Mouse (Mus musculus) left cerebral cortex, postnatal 14 days (tissue): ENCODE results near the gene Il20ra. TPM values are rescaled to one million over a fixed set of nuclear protein-coding genes. Genes with fewer than 3 reads are reported as not detected.
A peak's percentile ranks its signal among the peaks of the same experiment; 100 is the strongest.
"Not testable (repeated sequence)": the region's sequence is repeated elsewhere in the genome, so short reads cannot be mapped to it uniquely, and the experiment has no call there.

Experiments
- DNase-seq, 2 experiments: peaks; one replicate each; pipeline ENCODE4 v3.0.0; 2021 to 2022; ENCODE audit warnings: low spot score in 2 of 2, mixed read lengths in 1 of 2
- intact Hi-C: fragments of 180-260 bp; cut with DNase I; formaldehyde crosslinking; loops from one replicate; pipeline ENCODE4 v1.15.1; 2025
- long read RNA-seq, 2 experiments: library from polyadenylated mRNA; stranded (forward); transcript quantifications; one replicate each; pipeline ENCODE4 v2.0.0; 2021
- total RNA-seq, 2 experiments: library from RNA; stranded (reverse); gene quantifications; 2 replicates each; pipeline ENCODE4 v1.2.3; 2021

Il20ra gene
- total RNA-seq = under 1 TPM; 0.32 to 0.33 TPM
- long read RNA-seq, experiment 1 = 0 reads
- long read RNA-seq, experiment 2 = 0 reads

DNA sequence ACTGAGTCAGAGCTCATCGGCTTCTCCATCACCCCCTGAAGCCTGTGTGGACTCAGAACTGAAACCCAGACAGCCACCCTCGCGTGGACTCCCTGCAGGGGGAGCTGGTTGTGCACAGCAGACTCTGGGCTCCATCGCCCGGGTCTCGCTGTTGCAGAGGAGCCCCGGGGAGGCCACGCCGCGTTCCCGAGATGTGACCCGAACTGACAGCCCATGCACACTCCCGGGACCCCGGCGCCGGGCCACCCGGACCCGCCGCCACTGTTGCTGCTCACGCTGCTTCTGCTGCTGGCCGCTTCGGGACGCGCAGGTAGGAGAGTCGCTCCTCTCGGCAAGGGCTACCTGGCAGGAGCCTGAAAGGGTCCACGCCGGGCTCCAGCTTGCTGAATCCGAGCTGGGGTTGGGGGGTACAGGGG, at the start of gene Il20ra:
Il20ra (plus strand) TSS at position 150 of the 416 bp plus-strand sequence.
- intact Hi-C loops = loop anchor here (2.0 to 5.0 kb wide), 2 partner anchors 100 to 180 kb away; no protein-coding TSS in a partner anchor
- peak; percentile 40 to 65 for DNase-seq

DNA sequence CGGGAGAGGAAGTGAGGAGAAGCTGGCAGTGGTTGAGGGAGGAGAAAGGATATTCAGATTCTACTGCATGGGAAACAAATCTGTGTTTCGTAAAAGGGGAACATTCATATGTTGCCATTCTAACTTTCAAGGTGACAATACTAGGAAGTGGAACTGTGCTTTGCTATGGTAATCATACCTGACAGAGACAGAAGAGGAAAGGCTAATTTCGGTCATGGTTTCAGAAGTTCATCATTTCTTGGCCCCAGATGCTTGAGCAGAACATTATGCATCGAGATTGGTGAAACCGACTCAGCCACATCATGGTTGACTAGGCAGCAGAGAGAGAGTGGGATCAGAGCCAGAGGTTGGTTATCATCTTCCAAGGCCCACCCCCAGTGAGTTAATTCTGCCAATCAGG, 43.4 kb upstream of the Il20ra start:
- intact Hi-C loops = no loop called here

DNA sequence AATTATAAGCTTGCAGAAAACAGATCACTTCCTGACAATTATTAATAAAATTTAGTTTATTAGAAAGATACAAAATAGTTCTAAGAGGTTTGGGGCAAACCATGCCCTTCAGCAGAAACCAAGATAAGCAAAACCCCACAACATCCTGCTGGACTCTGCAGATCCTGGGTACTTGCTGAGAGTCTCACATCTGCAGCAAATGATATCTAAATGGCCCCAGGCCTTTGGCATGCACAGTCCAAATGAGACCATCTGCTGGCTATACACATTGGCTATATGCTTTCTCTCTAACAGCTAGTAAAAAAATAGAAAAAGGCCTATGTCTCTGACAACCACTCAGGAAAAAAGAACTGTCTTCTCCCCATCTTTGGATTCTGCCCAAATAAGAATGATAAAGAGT, 40.4 kb upstream of the Il20ra start:
- no peak for DNase-seq
- intact Hi-C loops = no loop called here

More for the DNA sequence above, 43.4 kb upstream of the Il20ra start:
- no peak for DNase-seq

DNA sequence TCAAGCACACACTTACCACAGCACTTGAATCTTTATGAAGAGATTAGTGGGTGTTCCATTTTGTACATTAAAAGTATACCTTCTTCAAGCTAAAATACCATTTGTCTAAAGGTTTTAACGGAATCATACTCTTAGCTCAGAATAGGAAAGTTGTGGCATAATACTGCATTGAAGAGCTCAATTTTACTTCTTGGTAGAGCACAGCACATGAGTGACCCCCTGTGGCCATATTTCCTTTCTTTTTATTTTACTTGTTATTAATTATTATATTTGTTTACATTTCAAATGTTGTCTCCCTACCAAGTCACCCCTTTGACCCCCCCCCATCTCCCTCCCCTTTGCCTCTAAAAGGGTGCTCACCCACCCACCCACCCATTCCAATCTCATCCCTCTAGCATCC, 39.2 kb upstream of the Il20ra start:
- DNase-seq = no peak
- intact Hi-C loops = no loop called here

DNA sequence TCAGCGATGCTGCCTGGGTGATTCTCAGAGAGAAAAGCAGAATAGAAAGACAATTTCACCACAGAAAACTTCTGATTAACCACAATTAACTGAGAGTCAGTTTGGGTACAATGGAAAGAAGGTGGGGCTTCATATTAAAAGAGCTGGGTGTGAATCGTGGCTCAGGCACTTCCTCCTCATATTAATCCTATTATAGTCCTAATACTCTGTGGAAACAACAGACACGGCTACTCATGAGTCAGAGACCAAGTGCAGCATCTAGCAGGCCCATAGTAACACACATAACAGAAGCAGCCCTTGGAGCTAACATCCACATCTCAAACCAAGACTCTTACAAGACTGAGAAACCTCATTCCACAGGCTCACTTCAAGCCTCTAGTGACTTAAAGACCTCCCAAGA, 24.7 kb upstream of the Il20ra start:
- intact Hi-C loops = no loop called here
- DNase-seq = no peak

DNA sequence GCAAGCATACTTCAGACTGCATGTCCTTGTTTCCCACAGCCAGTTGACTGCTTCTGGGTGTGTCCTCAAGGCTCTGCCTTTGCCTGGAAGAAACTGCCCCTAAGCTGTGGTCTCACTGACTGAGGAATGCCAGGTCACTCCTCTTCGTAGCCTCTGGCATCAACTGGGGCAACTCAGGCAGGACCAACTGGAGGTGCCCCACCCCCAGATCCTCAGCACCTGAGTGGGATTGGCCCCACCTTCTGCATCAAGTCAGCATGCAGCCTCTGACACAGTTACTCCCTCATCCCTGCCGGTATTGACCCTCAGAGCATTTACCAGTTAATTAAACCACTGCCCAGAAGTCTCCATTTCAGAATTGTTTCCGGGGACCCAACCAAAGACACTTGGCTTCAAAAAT, 21.1 kb upstream of the Il20ra start:
- intact Hi-C loops = loop anchor here (5.0 to 10.0 kb wide), 2 partner anchors 196 to 449 kb away; no protein-coding TSS in a partner anchor
- DNase-seq = no peak

DNA sequence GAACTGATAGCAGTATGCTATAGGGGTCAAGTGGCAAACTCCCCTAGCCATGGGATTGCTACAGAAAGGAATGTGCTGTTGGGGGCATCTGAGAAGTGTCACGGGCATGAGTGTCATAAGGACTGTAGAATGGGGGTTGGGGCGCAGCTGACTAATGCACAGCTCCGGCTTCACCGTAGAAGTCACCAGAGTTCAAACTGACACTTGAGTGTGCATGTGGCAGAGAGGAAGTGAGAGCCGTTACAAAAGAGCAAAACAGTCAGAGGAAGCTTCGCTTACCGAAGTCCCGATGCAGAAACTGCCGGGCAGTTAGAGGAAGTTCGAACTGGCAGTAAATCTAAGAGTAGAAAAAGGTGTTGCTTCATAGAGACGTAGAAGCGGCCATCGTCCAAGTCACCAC, 20.6 kb upstream of the Il20ra start:
- peak; percentile 21 to 32 for DNase-seq
- intact Hi-C loops = loop anchor here (5.0 to 10.0 kb wide), 2 partner anchors 197 to 449 kb away; no protein-coding TSS in a partner anchor

DNA sequence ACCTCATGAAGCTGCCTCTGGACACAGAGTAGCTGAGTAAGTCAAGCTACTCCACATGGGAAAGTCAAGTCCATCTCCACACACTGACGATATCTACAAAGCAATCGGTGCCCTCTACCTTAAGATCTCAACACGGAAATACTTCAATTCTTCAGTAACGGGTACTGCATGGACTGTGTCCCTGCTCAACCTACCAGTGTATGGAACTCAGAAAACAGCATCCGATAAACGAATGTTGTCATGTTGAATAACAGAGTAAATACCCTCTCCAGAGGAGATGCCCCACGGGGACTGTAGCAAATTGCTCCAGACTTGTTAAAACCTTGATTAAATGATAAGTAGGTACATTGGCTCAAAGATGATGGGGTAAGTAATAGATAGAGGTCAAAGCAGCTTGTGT, 20.0 kb upstream of the Il20ra start:
- no peak for DNase-seq
- intact Hi-C loops = loop anchor here (5.0 to 10.0 kb wide), 2 partner anchors 198 to 450 kb away; no protein-coding TSS in a partner anchor

DNA sequence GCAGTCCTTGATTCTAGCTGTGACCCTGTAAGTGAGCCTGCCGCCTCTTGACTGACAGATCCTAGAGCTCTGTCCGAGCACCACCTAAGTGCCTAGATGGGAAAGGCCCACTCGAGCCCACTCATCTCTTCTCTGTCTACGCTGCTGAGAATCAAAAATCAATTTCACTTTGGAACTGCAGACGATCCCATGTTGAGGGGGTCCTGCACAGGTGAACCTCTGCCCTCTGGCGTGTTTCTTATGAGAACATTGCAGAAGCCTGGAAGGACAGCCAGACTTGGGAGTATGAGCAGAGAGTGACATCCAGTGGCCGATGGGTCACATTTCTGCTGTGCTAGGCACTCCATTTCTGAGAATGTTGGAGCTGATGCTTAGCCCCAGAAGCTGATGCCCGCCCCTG, 19.4 kb upstream of the Il20ra start:
- intact Hi-C loops = loop anchor here (5.0 to 10.0 kb wide), 2 partner anchors 198 to 451 kb away; no protein-coding TSS in a partner anchor
- peak; percentile 17 to 50 for DNase-seq

DNA sequence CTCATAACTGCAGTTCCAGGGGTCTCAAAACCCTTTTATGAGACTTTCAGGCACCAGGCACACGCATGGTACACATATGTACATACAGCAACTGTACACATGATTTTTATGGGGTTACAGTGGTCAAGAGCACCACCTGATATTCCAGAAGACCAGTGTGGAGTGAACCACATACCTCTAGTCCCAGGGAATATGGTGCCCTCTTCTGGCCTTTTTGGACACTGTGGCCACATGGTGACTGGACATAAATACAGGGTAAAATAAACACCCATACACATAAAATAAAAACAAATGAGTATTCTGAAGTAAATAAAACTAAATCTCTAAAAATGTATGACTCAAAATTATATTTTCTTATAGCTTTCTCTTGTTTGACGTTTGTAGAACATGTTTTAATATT, 18.7 kb upstream of the Il20ra start:
- intact Hi-C loops = loop anchor here (5.0 to 10.0 kb wide), 2 partner anchors 199 to 451 kb away; no protein-coding TSS in a partner anchor
- DNase-seq = no peak

DNA sequence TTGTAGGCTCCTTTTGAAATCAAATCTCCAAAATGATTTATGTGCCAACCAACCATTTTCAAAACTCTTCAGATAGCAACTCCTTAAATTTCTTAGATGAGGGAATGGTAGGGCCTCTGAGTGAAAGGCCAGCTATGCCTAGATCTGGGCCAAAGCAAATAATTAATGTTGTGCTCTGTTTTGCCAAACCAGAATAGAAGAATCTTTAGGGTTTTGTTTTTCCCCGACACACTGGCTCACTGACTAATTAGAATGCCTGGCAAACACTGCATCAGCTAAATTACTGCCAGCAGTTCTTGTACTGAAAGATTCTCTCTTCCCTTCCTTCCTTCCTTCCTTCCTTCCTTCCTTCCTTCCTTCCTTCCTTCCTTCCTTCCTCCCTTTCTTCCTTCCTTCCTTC, 13.0 kb upstream of the Il20ra start:
- intact Hi-C loops = loop anchor here (10.0 kb wide), 1 partner anchor 205 kb away; no protein-coding TSS in a partner anchor
- DNase-seq = no peak

DNA sequence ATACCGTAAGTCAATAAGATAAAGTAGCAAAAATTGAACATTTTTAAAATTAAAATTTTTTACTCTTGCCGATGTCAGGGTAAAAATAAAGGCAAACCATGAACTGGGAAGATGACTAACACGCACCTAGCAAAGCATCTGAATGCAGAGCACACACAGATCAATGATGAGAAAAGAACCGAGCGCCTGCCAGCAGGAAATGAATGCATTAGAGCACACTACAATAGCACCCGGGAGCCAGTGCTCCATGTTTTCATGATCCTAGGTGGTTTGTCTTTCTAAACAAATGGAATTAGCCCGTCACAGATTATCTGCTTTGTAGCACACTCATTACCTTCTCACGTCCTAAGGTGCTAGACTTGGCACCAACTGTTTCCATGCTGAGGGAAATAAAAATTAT, 7.9 kb upstream of the Il20ra start:
- intact Hi-C loops = no loop called here
- no peak for DNase-seq

DNA sequence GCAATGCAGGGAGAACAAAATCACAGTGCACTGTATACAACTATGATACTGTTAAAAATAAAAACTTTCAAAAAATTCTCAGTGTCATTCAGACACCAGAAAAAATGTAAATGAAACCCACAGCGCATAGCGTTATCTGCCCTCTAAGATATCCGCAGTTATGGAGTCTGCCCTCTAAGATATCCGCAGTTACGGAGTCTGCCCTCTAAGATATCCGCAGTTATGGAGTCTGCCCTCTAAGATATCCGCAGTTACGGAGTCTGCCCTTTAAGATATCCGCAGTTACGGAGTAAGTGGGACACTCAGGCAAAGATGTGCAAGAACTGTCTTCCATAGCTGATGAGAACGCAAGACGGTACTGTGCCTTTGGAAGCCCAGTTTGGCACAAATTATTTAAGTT, 4.6 kb upstream of the Il20ra start:
- DNase-seq = no peak
- intact Hi-C loops = no loop called here

DNA sequence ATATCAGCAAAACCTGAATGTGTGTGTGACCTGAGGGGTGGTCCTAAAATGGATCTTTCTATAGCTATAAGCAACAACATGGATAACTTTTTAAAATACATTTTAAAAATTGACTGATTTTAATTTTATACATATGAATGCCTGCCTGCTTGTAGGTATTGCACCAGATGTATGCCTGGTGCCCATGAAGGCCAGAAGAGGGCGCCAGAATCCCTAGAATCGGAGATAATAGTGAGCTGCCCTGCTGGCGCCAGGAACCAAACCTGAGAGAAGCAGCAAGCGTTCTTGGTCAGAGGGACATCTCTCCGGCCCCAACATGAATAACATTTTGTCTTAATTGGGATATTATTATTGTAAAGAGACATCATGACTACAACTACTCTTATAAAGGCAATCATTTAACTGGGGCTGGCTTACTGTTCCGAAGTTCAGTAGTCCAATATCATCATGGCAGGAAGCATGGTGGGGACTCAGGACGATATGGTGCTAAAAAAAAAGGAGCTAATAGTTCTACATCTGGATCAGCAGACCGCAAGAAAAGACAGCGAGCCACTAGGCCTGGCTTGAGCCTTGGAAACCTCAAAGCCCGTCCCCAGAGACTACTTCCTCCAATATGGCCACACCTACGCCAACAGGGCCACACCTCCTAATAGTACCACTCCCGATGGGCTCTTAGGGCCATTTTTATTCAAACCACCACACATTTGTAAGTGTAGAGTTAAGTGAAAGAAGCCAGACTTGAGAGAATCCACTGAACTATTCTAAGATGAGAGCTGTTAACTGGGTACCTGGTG, 3.9 kb upstream of the Il20ra start:
- no peak for DNase-seq
- intact Hi-C loops = no loop called here

DNA sequence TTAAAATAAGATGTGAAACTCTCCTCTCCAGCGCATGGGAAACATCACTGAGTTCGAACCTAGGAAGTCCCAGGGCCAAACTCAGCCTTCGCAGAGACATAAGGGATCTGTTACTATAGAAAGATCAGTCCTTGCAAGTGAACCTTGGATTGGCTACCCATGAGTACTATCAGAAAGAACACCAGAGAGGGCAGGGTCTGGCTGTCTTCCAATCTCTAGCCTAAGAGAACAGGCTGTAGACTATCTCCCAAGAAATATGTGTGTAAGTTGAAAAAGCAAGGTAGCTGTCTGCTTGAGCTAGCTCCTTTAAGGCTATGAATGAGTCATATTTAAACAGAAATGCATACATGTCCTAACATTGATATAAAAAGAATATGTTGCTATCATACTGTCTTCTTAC, 1.4 kb upstream of the Il20ra start:
- DNase-seq = no peak
- intact Hi-C loops = loop anchor here (5.0 kb wide), 1 partner anchor 181 kb away; no protein-coding TSS in a partner anchor

DNA sequence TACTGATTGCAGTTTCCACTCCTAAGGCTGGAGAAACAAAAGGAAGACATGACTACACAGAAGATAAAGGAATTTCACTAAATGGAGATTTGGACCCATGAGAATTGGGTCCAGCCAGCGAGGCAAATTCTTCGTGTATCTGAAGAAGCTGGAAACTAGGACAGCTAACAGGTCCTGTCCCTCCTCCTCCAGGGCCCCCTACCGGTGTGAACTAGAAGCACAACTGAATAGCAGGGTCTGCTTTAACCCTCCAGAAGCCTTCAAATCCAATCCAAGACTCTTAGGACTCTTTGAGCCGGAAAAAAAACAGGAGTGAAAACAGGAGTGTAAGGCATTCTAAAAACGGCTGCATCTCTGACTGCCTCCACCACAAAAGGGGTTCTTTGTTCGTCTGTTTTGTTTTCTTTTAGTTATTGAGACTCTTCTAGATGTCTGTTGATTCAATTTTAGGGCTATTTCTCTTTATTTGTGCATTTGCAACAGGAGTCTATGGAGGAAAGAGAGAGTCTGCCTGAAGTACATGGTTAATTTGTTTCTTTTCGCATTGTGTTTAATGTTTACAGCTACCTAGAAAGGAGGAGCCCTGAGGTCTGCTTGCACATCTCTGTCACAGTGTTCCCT, 709 bp upstream of the Il20ra start:
- intact Hi-C loops = loop anchor here (2.0 to 5.0 kb wide), 2 partner anchors 101 to 181 kb away; no protein-coding TSS in a partner anchor

DNA sequence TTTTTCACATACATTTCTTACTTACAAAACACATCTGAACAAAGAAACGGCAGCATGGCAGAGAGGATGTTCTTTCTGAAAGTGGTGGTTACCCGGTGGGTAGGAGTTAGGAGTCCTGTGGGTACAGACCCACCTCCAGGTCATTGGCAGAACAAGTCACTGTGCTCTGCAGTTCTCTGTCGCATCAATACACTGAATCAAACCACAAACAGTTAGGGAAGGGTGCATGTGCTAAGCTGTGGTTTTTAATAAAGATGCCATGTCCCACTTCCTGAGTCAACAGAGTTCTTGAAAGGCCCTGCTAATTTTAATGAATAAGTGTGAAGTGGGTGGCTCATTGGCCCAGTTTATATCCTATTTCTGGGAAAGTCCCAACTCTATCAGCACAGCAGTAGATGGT, 6.3 kb downstream of the Il20ra start:
- intact Hi-C loops = no loop called here
- DNase-seq = no peak

More for the DNA sequence above, 709 bp upstream of the Il20ra start:
- DNase-seq = peak in 1 of 2 experiments; percentile 12

DNA sequence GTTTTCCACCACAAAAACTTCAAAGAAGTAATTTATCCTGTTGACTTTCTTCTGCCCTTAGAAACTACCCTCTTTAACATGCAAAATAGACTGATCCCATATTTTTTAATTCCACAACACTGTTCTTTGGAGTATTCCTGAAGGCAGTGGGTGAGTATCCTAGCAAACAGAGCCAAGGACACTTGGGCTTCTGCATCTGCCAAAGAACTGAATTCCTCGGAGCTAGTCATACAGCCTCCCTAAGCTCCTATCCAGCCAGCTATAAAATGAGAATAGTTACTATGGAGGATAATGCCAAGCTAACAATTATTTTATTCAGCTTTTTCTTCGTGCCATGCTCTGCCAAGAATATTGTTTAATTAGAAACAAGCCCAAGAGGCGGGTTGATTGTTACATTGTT, 9.9 kb downstream of the Il20ra start:
- DNase-seq = peak in 1 of 2 experiments; percentile 55

DNA sequence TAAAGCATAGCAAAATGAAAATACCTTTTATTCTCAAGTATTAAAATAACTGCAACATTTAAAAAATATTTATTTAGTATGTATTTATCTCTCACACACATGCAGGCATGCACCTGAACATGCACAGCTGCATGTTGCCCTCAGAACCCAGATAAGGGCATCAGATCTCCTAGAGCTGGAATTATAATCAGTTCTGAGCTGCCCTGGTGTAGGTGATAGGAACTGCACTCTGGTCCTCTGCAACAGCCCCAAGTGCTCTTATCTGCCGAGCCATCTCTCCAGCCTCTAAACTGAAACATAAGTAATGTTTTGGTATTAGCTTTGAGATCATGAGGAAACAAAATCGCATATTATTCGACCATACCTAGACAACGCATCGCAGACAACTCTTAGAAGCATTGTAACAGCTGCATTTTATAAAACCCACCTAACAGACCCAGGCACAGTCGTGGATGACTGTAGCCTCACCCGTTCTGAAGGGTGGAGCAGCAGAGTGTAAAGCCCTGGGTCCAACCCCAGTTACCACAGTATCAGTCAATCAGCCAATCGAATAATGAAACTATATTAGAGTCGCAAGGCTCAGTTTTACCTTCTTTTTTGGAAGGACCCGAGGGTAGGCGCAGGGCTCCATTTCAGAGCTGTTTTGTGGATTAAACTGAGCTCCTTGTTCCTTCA, 11.9 kb downstream of the Il20ra start:
- no peak for DNase-seq
- intact Hi-C loops = no loop called here

More for the DNA sequence above, 9.9 kb downstream of the Il20ra start:
- intact Hi-C loops = no loop called here

DNA sequence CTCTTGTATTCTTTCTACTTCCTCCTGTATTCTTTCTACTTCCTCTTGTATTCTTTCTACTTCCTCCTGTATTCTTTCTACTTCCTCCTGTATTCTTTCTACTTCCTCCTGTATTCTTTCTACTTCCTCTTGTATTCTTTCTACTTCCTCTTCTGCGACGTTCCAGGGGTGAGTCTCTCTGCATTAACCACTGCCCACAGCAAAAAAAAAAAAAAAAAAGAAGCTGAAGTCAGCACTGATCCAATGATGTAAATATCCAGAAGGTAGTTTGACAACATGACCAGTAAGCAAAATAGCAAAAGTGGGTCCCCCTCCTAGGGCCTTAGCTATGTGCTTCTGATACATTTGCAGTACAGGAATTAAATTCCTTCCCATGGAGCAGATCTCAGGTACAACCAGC, 26.1 kb downstream of the Il20ra start:
- DNase-seq = not testable (repeated sequence)

More for the DNA sequence above, 26.1 kb downstream of the Il20ra start:
- intact Hi-C loops = not testable (repeated sequence)
